Mouse (Mus musculus): ENCODE measurements around the gene Pheta1.
A peak's percentile ranks its signal among the peaks of the same experiment; 100 is the strongest.
"Not testable (repeated sequence)": the region's sequence is repeated elsewhere in the genome, so short reads cannot be mapped to it uniquely, and the experiment has no call there.

The Pheta1 gene

DNA sequence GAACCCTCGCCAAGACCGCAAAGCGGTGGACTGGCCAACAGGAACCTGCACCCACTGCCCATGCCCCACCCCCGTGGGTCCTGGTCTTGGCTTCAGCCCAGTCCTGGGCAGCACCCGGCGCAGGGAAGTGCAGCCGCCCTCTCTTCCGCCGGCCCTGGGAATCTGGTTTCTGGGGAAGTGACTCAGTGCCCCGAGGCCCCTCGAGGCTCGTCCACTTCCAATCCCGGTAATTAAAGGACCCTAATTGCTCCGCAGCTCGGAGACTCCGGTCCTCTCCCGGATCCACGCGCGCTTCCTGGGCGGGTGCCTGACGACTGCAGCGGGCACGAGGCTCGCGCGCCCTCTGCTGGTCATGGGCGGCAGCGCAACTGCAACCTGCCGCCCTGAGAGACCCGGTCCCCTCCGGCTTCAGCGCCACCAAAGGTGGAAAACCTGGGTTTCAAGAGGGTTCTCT lies 6.1 kb upstream of the Pheta1 start:
- DNase-seq (ENCODE audit: inconsistent age in 2 of 2, low spot score in 1 of 2) = peak; percentile 86 to 95

DNA sequence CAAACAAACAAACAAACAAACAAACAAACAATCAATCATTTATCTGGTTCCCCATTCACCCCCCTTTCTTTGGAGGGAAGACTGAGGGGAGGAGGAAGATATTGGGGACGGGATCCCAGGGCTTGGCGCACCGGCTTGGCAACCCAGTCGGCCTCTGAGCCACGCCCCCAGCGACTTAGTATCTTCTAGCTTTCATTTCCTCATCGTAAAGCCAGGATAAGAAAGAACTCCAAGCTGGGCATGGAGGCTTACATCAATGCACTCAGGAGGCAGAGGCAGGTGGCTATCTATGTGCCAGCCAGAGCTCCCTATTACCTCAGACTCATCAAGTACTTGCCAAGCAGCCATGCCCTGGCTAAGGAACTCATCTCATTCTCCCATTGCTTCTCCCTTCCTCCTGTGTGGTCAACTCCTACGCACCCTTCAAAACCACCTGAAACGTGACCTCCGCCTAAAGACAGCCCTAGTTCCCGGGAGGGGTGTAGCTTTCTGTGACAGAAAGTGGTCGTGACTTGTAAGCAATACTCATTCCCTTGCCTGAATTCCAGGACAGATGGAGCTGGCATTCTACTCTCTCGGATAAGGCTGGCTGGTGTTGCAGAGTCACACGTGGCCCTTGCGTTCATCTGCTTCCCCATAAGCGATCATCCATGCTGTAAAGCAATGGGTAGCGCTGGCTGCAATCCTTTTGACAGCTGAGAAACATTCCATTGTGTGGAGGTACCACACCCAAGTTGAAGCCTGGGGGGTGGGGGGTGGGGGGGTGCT lies 5.5 kb upstream of the Pheta1 start:
- DNase-seq (ENCODE audit: inconsistent age in 2 of 2, low spot score in 1 of 2) = no peak

DNA sequence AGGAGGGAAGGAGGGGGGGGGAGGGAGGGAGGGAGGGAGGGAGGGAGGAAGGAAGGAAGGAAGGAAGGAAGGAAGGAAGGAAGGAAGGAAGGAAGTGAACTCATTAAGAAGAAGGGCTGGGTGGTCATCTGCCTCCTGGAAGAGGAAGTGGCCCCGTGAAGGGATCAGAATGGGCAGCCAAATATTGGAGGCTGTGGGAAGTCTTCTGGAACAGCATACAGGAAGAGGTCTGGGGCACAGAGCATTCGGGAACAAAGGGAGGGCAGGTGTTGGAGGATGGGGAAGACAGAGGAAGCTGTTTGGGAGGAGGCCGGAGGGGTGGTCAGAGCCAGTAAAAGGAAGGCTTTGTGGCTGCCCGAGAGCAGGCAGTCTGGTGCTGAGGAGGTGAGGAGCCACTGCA lies 3.4 kb upstream of the Pheta1 start:
- peak in 1 of 2 experiments; percentile 48 for DNase-seq (ENCODE audit: inconsistent age in 2 of 2, low spot score in 1 of 2)

DNA sequence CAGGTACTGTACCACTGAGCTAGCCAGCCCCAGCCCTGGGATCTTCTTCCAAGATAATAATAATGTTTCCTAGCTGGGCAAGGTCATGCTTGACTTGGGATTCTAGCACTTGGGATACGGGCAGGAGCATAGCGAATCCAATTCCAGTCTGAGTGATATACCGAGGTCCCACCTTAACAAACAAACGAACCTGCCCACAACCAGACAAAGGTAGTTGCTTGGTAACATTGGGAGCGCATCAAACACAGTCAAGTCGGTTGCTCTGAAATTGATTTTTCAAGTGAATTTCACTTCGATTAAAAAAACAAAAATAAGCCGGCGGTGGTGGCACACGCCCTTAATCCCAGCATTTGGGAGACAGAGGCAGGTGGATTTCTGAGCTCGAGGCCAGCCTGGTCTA lies 2.5 kb upstream of the Pheta1 start:
- no peak for DNase-seq (ENCODE audit: inconsistent age in 2 of 2, low spot score in 1 of 2)

DNA sequence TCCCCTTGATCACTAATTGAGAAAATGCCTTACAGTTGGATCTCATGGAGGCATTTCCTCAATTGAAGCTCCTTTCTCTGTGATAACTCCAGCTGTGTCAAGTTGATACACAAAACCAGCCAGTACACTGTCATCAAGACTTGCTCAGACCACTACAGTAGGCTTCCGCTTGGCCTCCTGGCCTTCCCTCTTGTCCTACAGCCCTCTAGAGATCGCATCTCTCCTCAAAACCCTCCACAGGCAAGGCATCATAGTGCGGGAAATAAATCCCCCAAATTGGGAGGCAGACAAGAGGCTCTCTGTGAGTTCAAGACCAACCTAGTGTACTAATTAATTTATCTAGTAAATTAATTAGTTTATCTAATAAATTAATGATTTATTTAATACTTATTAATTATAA lies 1.5 kb upstream of the Pheta1 start:
- DNase-seq (ENCODE audit: inconsistent age in 2 of 2, low spot score in 1 of 2) = not testable (repeated sequence)

DNA sequence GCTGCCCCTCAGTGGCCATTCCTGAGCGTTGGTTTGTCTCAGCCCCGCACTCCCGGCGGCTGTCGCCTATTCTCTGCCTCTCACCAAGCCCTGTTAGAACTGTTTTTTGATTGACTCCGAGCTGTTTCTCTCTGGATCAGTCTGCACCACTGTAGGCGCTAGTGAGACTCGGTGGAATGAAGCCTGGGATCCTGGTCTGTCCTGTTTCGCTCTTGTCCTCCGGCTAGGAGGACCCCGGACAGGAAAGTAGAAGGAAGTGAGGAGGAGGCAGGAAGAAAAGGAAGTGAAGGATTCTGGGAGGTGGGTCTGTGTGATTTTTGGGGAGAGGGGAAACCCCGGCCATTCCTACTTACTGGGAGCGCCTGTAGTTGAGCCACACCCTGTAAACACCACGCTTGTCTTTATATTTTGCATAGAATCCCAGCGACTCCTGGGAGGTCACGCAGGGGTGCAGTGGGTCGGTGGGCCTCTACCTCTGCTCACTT lies 707 bp upstream of the Pheta1 start:
- peak; percentile 61 to 90 for DNase-seq (ENCODE audit: inconsistent age in 2 of 2, low spot score in 1 of 2)

DNA sequence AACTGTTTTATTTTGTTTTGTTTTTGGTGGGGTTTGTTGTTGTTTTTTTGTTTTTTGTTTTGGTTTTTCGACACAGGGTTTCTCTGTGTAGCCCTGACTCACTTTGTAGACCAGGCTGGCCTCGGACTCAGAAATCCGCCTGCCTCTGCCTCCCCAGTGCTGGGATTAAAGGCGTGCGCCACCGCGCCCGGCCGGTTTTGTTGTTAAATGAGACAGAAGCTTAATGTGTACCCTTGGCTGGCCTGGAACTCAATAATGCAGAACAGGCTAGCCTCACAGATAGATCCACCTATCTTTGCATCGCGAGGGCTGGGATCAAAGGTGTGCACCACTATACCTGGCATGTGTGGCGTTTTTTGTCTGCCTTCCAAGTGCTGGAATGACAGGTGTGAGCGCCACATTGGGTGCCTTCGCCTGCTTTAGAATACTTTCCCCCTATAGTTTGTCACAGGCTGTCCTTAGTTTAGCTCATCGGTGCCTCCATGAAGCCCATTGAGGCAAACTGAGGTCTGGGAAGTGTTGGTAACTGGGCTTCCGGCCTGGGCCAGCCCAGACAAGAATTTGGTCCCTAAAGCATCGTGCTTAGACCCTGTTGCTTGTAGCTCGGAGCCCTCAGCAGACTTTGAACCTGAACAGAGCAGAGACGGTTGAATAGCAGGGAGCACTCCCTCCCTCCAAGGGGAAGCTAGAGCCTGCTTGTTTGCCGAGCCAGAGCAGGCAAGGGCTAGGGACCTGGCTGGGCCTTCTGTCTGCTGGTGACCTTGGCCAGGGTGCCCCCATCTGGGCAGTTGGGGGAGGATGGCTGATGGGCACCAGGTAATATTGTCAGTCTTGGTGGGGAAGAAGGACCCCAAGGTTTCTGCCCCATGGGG lies 930 bp downstream of the Pheta1 start:
- peak in 1 of 2 experiments; percentile 61 for DNase-seq (ENCODE audit: inconsistent age in 2 of 2, low spot score in 1 of 2)

DNA sequence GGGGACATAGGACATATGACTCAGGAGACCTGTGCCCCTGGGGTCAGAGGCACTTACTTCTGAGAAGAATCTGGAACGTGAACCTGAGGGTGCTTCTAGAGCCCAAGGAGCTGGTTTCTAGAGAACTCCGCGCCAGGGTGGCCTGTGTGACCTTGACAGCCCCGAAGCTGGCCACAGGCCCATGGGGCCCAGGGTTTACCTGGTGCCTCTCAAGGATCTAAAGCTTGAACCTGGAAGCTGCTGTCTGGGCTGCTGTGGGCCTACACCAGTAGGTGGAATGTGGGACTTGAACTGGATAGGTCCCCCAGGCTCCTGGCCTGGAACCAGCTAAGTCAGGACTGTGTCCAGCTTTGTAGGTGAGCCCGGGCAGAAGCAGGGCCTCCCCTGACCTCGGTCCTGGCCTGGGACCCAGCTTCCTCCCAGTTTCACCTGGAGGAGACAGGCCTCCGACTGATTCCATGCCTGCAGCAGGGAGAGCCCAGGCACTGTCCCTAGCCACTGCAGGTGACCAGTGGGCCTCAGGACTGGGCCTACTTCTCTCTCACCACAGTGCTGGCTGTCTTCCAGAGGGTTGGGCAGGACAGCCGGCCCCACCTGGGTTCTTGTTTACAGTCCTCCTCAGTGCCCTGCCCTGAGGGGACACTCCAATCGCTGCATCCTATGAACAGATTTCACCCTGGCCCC lies 4.7 kb downstream of the Pheta1 start:
- DNase-seq (ENCODE audit: inconsistent age in 2 of 2, low spot score in 1 of 2) = peak in 1 of 2 experiments; percentile 61

DNA sequence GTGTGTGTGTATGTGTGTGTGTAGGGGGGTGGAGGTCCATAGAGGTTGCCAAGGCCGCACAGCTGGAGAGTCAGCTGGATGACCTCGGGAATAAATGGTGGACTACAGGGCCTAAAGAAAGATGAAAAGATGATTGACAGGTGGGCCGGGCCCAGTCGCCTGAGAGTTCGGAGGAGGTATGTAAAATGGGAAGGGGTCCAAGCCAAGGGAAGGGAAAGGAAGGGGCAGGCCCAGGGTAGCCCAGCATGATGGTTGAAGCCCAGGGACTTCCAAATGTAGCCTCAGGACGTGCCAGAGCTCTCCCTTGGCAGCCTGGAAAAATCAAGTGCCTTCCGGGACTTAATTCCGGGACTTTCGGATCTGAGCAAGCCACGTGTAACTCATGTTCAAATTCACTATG lies 6.0 kb downstream of the Pheta1 start:
- DNase-seq (ENCODE audit: inconsistent age in 2 of 2, low spot score in 1 of 2) = peak in 1 of 2 experiments; percentile 47

DNA sequence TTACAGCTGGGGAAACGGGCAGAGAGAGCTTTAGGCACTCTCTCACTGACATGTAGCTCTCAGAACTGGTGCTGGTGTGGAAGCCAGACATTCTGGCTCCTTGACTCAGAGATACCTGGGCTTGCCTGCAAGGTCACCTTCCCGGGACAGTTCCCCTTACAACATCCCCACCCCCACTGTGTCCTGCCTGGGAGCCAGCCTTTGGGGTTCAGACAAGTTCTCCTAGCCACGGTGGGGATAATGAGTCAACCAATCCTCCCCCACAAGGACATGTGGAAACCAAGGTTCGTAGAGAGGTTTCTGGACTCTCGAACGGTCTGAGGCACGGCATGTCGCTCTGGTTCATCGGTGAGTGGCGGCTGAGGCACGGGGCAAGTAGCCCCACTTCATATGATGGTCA lies 8.0 kb downstream of the Pheta1 start:
- DNase-seq (ENCODE audit: inconsistent age in 2 of 2, low spot score in 1 of 2) = peak in 1 of 2 experiments; percentile 76

DNA sequence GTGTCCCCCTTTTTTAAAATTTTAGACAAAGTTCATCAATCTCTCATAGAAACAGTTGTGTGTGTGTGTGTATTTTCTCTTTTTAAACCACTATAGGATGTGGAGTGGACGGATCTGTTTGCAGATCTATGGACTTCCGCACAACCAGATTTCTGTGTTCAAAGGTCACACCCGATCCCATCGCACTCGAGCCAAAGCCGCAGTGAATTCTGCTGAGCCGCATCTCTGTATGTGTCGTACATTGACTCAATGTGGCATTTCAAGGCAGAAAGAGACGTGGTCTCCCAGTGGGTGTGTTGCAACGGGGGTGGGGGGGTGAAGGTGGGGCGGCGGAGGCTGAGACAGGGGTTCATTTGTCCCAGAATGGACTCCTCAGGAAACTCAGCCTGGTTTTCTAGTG lies 9.6 kb downstream of the Pheta1 start:
- no peak for DNase-seq (ENCODE audit: inconsistent age in 2 of 2, low spot score in 1 of 2)

DNA sequence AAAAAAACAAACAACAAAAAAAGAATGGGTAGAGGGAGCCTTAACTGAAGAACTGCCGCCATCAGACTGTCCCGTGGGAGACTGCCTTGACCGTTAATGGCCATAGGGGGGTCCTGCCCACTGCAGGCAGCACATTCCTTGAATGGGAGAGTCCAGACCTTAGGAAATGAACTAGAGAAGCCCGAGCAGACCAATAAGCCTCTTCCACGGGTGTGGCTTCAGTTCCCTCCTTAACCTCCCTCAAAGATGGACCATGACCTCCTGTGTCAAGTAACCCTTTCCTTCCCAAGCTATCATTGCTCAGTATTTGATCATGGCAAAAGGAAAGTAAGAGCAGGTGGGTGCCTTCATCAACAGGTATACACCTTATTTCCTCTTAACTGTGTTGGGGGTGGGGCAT lies 13.2 kb downstream of the Pheta1 start:
- DNase-seq (ENCODE audit: inconsistent age in 2 of 2, low spot score in 1 of 2) = no peak

DNA sequence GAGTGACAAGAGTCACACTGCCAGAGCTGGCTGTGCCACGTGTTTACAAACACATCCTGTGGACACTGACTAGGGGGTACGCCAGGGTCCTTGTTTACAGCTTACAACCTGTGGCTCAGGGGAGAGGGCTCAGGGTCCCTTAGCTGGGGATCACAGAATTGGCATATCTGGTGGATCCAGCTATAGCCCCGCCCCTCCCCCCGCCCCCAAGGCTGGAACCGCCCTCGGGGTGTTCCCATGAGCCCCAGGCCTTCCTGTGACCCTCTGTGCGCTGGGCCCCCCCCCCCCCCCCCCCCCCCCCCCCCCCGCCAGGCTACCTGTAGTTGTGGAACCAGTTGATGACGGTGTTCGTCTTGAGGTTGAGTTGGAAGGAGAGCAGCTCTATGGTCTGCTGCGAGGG lies 15.5 kb downstream of the Pheta1 start:
- no peak for DNase-seq (ENCODE audit: inconsistent age in 2 of 2, low spot score in 1 of 2)

DNA sequence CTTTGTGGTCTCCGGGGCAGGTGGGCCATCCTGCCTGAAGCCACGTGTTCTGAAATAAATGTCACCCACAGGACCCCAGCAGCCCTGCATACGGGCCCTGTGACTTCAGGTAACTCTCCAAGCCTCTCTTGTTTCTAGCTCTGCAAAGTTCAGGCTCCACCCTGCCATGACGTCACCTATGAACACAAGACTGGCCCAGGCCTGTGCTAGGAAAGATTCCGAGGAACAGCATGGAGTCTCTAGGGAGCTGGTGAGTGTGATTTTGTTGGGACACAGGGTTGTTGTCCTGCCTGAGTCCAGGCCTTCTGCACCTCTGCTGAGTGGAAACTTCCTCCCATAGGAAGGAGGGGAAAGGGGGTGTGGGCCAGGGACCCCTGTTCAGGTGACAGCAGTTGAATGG lies 19.2 kb downstream of the Pheta1 start:
- no peak for DNase-seq (ENCODE audit: inconsistent age in 2 of 2, low spot score in 1 of 2)

DNA sequence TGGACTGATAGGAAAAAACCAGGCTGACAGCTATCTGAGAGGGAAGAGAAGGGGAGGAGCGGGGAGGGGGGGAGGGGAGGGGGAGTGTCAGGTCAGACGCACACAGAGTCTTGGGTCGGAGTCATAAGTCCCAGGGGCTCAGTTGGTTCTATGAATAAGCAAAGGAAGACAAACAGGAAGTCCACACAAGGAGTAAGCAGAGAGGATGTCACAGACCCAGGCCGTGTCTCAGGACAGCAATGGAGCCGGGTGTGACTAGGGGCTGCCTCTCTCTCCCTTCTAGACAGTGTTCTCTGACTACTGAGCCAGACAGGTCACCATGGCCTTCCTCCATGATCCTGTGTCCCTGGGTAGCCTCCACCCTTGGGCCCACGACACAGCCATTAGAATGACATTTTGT lies 22.0 kb downstream of the Pheta1 start:
- DNase-seq (ENCODE audit: inconsistent age in 2 of 2, low spot score in 1 of 2) = no peak

DNA sequence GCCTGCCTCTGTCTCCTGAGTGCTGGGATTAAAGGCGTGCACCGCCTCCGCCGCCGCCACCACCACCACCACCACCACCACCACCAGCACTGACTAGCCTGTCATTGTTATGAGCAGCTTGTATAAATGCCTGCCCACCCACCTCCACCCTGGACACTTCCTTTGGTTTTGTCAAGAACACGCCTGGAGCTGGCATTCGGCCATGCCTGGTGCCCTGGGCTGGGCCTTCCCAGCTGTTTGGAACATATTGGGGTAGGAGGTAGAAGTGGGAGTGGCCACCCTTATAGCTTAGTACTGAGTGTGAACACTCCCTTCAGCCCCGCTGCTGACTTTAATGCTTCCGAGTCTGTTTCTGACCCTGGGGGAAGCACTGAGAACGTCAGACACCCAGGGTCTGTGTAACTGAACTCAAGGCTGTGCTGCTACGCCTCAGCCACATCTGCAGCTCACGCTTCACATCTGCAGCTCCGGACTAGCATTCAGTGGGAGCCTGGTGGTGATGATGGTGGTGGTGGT lies 22.8 kb downstream of the Pheta1 start:
- no peak for DNase-seq (ENCODE audit: inconsistent age in 2 of 2, low spot score in 1 of 2)

DNA sequence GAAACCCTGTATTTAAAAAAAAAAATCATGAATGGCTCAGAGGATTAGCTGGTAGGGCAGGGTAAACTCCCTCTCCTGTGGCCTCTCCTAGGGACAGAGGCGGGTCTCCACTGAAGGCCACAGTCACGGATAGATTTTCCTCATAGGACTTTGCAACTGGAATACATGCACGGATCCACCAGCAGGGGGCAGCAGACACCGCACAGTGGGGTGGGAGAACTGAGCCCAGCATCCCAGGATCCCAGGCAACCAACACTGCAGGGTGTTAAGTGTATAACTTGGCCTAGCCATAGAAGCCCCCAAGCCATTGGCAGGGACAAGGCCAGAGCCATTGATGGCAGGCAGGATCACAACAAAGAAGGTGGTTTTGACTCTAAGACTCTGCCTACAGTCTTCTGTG lies 23.4 kb downstream of the Pheta1 start:
- peak; percentile 86 to 95 for DNase-seq (ENCODE audit: inconsistent age in 2 of 2, low spot score in 1 of 2)

DNA sequence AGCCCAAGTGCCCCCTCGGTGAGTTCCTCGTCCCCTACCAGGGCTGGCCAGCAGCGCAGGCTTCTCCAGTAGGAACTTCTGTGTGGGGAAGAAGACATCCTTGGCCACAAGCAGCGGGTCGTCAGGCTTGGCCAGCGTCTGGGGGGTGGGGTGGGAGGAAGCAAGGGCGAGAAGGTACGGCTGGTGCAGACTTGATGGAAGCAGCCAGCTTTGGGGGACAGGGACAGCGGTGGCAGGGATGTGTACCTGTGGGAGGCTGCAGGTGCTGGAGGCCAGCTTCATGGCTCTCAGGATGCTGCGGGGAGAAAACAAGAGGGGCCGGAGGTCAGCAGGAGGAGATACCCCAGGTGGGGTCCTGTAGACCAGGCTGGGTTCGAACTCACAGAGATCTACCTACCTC lies 26.3 kb downstream of the Pheta1 start:
- DNase-seq (ENCODE audit: inconsistent age in 2 of 2, low spot score in 1 of 2) = no peak

DNA sequence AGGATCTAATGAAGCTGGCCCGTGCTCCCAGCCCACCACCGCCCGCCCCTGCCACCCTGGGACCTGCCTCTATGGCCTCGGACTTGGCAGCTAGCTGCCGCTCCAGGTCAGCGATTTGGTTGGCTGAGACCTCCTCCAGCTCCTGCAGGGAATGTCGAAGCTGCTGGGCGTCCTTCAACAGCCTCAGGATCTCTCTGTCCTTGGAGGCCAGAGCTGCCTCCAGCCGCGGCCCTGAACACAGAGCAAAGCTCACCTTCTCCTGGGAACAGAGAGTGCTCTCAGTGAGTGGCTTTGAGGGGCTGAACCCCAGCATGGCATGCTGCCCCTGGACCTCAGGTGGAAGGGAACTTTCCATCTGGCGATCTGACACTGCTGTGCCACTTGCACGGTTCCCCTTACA lies 28.1 kb downstream of the Pheta1 start:
- DNase-seq (ENCODE audit: inconsistent age in 2 of 2, low spot score in 1 of 2) = peak; percentile 83 to 84

DNA sequence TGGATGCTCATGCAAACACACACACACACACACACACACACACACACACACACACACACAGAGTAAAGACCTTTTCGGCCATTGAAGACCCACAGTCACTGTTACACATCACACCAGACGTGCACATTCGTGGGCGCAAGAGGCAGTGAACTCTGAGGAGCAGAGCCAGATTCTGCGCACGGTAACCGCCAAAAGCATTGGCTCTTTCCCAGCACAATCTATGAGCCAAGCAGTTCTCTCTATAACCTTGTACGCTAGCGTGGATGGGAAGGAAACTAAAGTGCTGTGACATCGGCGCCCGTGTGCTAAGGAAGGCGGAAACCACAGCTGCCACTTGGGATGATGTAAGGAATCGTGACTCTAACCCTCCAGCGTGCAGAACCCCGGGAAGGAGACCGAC lies 29.9 kb downstream of the Pheta1 start:
- no peak for DNase-seq (ENCODE audit: inconsistent age in 2 of 2, low spot score in 1 of 2)

DNA sequence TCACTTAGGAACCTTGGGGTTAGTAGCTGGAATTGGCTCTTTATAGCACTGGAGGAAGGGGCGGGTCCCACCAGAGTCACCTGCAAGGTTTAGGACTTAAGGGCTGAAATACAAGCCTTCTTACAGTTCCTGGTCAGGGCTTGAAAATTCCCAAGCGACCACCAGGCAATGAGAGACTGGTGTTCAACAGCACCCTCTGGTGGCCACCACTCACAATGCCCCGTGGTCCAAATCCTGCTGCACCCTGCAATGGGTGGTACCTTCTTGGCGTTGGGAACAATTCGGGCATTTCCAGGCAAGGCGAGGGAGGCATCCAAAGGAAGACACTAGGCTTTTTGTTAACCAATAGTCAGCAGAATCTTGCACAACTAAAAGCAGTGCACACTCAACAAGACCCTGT lies 30.4 kb downstream of the Pheta1 start:
- DNase-seq (ENCODE audit: inconsistent age in 2 of 2, low spot score in 1 of 2) = peak in 1 of 2 experiments; percentile 77
